Mouse (Mus musculus) Muller cell, postnatal 12 days (primary cell): ENCODE data around the gene Gli1.
A peak's percentile ranks its signal among the peaks of the same experiment; 100 is the strongest.

Experiments used
- DNase-seq: peaks from one replicate; pipeline ENCODE4 v3.0.0-alpha.2; 2015; ENCODE audit errors: inconsistent ontology term

The Gli1 gene

GRCm38 (mm10) chr10:127341891-127342639, at the start of gene Gli1:
Gene Gli1 (minus strand): TSS chr10:127341974.
- DNase-seq = peak; percentile 86

- DNase-seq = no peak
Observed at GRCm38 (mm10) chr10:127381743-127382134, 40.0 kb upstream of the Gli1 start.

GRCm38 (mm10) chr10:127380767-127381742, 39.3 kb upstream of the Gli1 start:
- peak; percentile 85 for DNase-seq

GRCm38 (mm10) chr10:127380251-127380691, 38.5 kb upstream of the Gli1 start, which contains the start of gene R3hdm2:
Gene R3hdm2 (plus strand): TSS chr10:127380327.
- peak; percentile 97 for DNase-seq

- no peak for DNase-seq
Observed at GRCm38 (mm10) chr10:127379654-127380053, 37.9 kb upstream of the Gli1 start.

GRCm38 (mm10) chr10:127377700-127378099, 35.9 kb upstream of the Gli1 start:
- DNase-seq = no peak

GRCm38 (mm10) chr10:127371023-127371422, 29.2 kb upstream of the Gli1 start:
- DNase-seq = no peak

GRCm38 (mm10) chr10:127369834-127370820, 28.4 kb upstream of the Gli1 start, which contains the start of gene Inhbc:
Gene Inhbc (minus strand): TSS chr10:127370431.
- no peak for DNase-seq

GRCm38 (mm10) chr10:127368273-127368672, 26.5 kb upstream of the Gli1 start:
- no peak for DNase-seq

GRCm38 (mm10) chr10:127367116-127367515, 25.3 kb upstream of the Gli1 start:
- no peak for DNase-seq

- DNase-seq = no peak
Observed at GRCm38 (mm10) chr10:127360714-127361113, 18.9 kb upstream of the Gli1 start.

GRCm38 (mm10) chr10:127355336-127355735, 13.6 kb upstream of the Gli1 start:
- no peak for DNase-seq

- no peak for DNase-seq
Observed at GRCm38 (mm10) chr10:127353909-127354895, 12.4 kb upstream of the Gli1 start, which contains the start of gene Inhbe. Gene Inhbe (minus strand): TSS chr10:127354411.

GRCm38 (mm10) chr10:127352766-127353165, 11.0 kb upstream of the Gli1 start:
- DNase-seq = no peak

- no peak for DNase-seq
Observed at GRCm38 (mm10) chr10:127352187-127352586, 10.4 kb upstream of the Gli1 start.

- no peak for DNase-seq
Observed at GRCm38 (mm10) chr10:127351719-127352118, 9.9 kb upstream of the Gli1 start.

GRCm38 (mm10) chr10:127351285-127351595, 9.5 kb upstream of the Gli1 start:
- no peak for DNase-seq

- DNase-seq = peak; percentile 48
Observed at GRCm38 (mm10) chr10:127350594-127351284, 9.0 kb upstream of the Gli1 start.

- no peak for DNase-seq
Observed at GRCm38 (mm10) chr10:127349810-127350209, 8.0 kb upstream of the Gli1 start.
